Mouse (Mus musculus) kidney, adult 8-10 months (tissue): Measurements from ENCODE around the gene Aox4.

ENCODE experiments used
- DNase-seq, 2 experiments: peaks; one replicate each; pipeline ENCODE4 v3.0.0; 2022

Aox4 gene

DNA sequence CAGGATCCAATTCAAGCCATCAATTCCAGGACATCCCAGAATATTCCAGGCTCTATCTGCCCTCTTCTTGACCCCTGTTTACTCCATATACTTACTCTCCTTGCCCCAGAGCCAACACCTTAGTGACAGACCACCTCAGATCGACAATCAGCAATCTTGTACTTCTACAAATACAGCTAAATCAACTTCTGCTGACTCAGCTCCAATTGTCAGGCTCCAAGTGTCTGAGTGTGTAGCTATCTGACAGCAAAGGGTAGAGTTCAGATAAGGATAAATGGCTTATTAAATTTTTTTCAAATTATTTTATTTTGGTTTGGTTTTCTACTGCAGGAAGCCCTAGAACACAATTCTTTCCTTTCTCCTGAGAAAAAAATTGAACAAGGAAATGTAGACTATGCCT, 38.3 kb downstream of the Aox4 start:
- no peak for DNase-seq

DNA sequence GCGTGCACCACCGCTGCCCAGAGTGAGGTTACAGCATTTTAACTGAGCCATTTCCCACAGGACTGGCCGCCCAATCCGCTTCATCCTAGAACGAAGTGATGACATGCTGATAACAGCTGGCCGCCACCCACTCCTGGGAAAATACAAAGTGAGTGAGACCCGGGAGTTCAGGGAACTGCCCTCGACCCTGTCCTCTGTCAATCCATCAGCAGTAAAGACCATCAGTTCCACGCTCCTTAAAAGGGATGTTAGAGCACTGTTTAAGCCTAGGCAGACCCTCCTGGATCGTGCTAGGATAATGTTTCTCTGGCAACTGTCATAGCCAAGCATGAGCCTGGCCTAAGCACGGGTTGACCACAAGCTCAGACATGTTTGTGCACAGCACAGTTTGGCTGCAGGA, 43.3 kb downstream of the Aox4 start:
- no peak for DNase-seq

DNA sequence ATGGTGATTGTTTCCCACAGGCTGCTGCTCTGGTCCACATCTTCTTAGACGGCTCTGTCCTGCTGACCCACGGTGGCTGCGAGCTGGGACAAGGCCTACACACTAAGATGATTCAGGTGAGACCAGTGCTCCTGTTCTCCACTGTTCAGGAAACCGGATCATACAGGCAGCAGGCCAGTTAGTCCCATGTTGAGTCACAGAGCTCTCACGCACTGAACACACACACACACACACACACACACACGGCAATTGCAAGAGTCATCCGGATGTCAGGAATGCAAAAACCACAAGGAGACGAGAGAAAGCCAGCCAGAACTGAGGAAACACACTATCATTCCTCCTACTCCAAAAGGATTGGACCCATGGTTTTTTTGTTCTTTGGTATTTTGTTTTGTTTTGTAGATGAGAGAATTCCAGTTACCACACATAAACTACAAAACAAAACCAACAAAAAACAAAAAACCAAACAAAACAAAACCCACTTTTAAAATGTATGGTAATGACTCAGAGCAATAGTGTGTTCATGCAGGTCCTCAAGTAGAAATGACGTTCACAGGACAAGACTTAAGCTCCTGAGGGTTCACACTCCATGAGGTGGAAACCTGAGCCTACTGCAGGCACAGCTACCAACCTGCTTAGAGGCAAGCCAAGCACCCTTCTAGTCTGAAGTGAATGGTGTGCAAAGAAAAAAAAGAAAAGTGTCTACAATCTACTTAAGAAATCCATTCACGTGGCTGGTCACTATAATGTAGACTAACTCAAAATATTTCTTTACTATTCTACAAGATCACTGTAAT, 47.2 kb downstream of the Aox4 start:
- no peak for DNase-seq

DNA sequence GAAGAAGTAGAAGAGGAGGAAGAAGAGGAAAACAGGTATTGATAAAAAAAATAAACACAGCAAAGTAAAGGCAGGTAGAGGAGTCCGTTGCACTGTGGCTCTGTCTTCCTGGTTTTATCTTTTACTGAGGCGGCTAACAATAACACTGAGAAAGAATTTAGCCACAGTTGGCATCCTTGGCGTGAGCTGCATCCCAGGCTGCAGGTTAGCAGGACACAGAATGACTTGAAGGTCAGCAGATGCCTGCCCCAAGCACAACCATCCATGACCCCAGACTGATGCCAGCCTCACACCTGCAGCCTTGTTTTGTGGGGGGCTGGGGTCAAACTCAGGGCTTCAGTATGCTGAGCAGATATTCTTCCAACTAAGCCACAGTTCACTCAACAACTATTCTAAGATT, 50.1 kb downstream of the Aox4 start:
- no peak for DNase-seq

DNA sequence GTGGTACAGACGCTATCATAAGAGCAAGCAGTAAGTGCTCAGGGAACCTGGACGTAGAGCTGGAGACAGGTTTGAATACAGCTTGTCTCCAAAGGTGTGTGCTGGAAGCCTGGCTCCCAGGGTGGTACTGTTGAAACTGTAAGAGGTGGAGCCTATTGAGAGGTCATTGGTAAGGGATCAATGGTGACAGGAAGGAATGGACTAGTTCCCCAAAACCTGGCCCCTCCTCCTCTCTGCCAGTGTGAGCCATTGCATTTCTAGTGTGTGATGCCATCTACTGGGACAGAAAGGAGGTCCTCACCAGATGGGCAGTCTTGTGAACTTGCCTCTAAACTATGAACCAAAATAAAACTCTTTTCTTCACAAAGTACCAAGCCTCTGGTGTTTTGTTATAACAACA, 58.0 kb downstream of the Aox4 start:
- no peak for DNase-seq

- DNase-seq = peak; percentile 6 to 52
Measured at GRCm38 (mm10) chr1:58270807-58271569, 60.8 kb downstream of the Aox4 start.

GRCm38 (mm10) chr1:58275879-58276278, 65.7 kb downstream of the Aox4 start:
- DNase-seq = no peak

- no peak for DNase-seq
Measured at GRCm38 (mm10) chr1:58278026-58278425, 67.8 kb downstream of the Aox4 start, which contains the start of gene Aox2. Gene Aox2 (plus strand): TSS chr1:58278326.

GRCm38 (mm10) chr1:58278513-58278912, 68.3 kb downstream of the Aox4 start:
- DNase-seq = no peak

GRCm38 (mm10) chr1:58280381-58280780, 70.2 kb downstream of the Aox4 start:
- DNase-seq = no peak

DNA sequence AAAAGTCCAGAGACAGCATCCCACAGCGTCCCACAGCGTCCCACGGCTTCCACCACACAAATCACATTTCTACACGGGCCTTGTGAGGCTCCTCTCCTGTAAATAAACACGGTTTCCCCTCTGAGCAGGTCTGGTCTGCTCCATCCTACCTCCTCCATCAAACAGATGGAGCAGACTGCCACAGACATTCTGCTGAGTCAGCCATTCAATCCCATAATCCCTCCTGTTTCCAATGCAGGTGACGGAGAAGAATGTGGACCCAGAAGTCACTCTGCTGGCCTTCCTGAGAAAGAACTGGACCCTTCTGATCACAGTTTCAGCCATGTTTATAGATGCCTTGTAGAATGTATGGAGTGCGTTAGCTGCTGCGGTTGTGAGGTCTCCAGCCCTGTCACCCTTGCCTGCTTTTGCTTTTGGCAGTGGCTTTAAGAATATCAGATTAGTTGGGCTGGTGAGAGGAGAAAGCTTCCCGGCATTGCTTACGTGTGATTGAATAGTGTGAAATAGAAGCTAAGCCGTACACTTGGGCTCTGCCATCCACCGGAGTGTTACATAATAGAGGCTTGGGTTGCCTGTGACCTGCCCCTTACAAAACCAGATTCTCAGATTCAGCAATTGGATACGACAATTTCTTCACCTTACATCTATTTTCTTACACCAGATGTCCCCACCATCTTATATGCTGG, 70.9 kb downstream of the Aox4 start:
- no peak for DNase-seq

DNA sequence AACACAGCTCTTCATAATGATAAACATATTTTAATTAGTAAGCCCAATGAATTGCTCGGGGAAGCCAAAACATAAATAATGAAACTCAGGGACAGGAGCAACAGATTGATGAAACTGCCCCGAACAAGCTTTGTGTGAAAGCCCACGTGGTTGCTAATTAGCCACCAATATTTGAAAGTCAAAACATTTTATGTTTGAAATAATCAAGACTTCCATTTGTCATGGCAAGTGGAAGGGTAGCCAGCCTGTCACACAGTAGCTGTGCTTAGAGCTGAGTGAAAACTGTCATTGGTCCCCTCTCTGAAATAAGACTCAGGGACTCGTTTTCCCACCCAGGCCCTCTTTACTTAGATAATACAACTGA, 71.4 kb downstream of the Aox4 start:
- DNase-seq = no peak

DNA sequence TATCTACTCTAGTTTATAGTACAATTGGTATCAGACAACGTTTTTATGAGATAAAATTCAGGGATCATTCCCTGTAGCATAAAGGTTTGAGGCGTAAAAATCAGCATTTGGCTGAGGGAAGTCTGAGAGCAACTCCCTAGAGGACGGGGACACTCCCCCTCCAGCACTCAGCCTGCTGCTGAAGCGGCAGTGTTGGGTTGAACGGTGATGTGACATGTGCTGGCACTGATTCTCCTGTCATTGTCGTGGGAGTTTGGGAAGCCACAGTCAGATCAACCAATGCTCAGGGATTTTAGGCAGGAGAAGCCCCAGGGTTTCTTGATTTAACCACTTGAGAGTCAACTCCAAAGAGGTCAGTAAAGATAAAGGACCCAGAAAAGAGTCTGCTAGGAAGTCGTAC, 74.3 kb downstream of the Aox4 start:
- no peak for DNase-seq

- DNase-seq = no peak
Measured at GRCm38 (mm10) chr1:58288091-58288490, 77.9 kb downstream of the Aox4 start.

DNA sequence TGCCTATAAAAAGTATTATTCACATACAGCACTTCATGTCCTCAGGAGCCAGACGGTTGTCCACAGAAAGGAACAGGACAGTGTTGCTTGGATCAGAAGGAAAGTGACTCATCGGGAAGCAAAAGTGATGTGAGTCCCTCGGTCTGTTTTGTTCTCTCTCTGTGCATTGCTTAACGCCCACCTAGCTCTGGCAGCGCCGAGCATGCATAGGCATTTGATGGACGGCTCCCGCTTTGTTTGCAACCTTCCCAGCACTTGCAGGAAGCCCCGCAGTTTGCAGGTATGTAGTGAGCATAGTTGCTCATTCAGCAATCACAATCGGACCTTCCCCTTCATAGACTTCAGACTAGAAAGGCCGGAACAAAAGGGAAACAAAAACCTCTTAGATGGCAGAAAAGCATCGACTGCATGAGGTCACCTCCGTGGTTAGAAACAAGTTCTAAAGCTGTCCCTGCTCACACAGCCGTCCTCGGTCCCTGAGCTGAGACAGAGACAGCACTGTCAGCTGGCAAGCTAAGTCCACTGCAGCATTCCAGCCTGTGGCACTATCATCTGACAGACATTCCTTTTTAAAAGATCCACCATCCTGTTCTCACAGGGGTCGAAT, 79.8 kb downstream of the Aox4 start:
- no peak for DNase-seq

GRCm38 (mm10) chr1:58291394-58292300, 81.5 kb downstream of the Aox4 start:
- DNase-seq = no peak

DNA sequence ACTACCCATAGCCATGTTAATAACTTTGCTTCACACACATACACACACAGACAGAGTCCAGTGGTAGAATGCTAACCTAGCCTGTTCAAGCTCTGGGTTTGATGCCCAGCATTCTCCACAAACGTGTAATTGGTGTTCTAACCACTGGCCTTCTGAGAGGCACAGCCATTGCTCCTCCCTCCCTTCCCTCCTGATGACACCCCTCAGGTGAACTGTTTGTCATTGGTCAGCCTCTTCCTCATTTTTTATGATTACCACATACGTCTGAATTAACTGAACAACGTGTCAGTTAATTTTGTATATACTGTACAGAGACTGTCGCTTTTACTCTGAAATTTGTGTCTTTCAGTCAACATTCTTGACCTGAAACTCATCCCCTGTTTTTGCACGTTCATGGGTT, 84.5 kb downstream of the Aox4 start:
- DNase-seq = no peak

GRCm38 (mm10) chr1:58296278-58296677, 86.1 kb downstream of the Aox4 start:
- peak; percentile 52 to 68 for DNase-seq

DNA sequence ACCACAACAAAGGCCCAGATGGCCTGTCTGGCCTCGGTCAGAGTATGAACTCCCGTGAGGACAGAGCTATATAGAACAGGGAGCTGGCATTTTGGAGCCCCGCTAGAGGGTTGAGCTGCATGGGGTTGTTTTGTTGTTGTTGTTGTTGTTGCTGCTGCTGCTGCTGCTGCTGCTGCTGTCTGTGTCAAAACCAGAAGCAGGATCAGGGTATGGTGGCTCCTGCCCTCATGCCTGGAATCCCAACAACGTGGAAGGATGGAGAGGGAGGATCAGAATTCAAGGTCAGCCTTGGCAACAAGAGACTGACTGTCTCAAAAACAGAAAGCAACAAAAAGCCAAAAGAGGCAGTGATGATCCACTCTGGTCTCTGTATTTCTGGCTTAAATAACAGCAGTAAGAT, 86.6 kb downstream of the Aox4 start:
- DNase-seq = no peak

GRCm38 (mm10) chr1:58298347-58298746, 88.2 kb downstream of the Aox4 start:
- DNase-seq = no peak

DNA sequence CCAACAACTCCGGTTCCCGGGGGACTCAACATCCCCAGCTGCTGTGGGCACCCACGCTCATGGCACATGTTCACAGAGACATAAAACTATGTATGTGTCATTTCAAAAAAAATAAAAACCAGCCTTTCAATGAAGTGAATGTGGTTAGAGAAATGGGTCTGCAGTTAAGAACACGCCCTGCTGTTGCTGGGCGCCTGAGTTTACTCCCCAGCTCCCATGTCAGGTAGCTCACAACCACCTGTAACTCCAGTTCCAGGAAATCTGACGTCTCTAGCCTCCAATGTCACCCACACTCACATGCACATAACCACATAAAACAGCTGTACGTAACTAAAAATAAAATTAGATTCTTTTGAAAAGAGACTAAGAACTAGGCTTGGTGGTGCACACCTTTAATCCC, 90.9 kb downstream of the Aox4 start:
- no peak for DNase-seq

- no peak for DNase-seq
Measured at GRCm38 (mm10) chr1:58302015-58302414, 91.8 kb downstream of the Aox4 start.
